8 mouse cellular contexts compared by ENCODE assay signal in the genomic region with DNA sequence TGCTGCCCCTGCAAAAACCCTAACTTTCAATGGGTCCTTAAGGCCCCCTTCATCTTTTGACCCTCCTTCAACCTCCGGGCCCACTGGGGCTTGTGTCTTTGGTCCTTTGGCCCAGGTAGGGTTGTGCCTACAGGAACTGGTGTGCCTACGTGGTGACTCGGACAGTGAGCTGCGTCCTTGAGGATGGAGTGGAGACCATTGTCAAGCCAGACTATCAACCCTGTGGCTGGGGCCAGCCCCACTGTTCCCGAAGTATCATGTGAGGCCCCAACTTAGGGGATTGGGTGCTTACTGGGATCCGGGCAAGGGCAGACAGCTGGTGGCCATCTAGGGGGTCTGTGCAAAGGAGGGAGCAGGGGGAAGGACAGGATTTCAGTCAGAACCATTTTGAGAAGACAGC. TPM values are rescaled to one million over a fixed set of nuclear protein-coding genes. Genes with fewer than 3 reads are reported as not detected.
DNase-seq lines count a peak whose midpoint lies in the region; ATAC-seq lines count a peak whose summit lies in the region.

No protein-coding gene starts in this region.

- H3K4me2 ChIP-seq in kidney, embryonic 16.5 days (replicated peaks; ENCODE audit: low read depth, low read length) = peak overlapping the region; percentile 72
- peak overlapping the region; percentile 89 for H3K4me2 ChIP-seq in embryonic facial prominence, embryonic 11.5 days (ENCODE audit: low read depth, low read length)
- peak overlapping the region; percentile 73 for H3K4me2 ChIP-seq in heart, embryonic 14.5 days (ENCODE audit: low read length)
- peak overlapping the region; percentile 67 for H3K4me2 ChIP-seq in liver, embryonic 13.5 days

- DNase-seq in kidney, adult 11 months = no peak
- DNase-seq in embryonic facial prominence, embryonic 11.5 days (ENCODE audit: low spot score) = no peak
- DNase-seq in liver, embryonic 13.5 days = no peak
- DNase-seq in ovary, postnatal 14 days (ENCODE audit: low spot score) = no peak
- no peak for DNase-seq in ovary, postnatal 36 days (ENCODE audit: low spot score)
- DNase-seq in frontal cortex, adult 2 months (ENCODE audit: extremely low spot score in 1 of 2, low spot score in 1 of 2) = no peak

- H3K4me1 ChIP-seq in kidney, embryonic 16.5 days (ENCODE audit: insufficient read depth, low read length) = peaks cover 51% of the 10 kb centered on the region
- peaks cover 7% of the 10 kb centered on the region for H3K4me1 ChIP-seq in embryonic facial prominence, embryonic 11.5 days (ENCODE audit: control insufficient read depth, insufficient read depth, low read length)
- H3K4me1 ChIP-seq in heart, embryonic 14.5 days (ENCODE audit: control insufficient read depth in 2 of 2, insufficient read depth in 2 of 2, low read length in 2 of 2) = peaks cover 39 to 54% of the 10 kb centered on the region in 2 experiments
- H3K4me1 ChIP-seq in liver, embryonic 13.5 days (replicated peaks) = peaks cover 83% of the 10 kb centered on the region

- 42% methylated on average over 6 of the region's 6 CpGs for WGBS in kidney, embryonic 16.5 days
- 50% methylated on average over 6 of the region's 6 CpGs for WGBS in embryonic facial prominence, embryonic 11.5 days
- WGBS in heart, embryonic 14.5 days = 52% methylated on average over 6 of the region's 6 CpGs
- 28% methylated on average over 6 of the region's 6 CpGs for WGBS in liver, embryonic 13.5 days (ENCODE audit: insufficient replicate concordance)

- peaks cover 28% of the 10 kb centered on the region for H3K36me3 ChIP-seq in kidney, embryonic 16.5 days (ENCODE audit: insufficient read depth, low read length)
- H3K36me3 ChIP-seq in embryonic facial prominence, embryonic 11.5 days (replicated peaks; ENCODE audit: control insufficient read depth, insufficient read depth, low read depth, low read length) = peaks cover 5% of the 10 kb centered on the region
- peaks cover 31% of the 10 kb centered on the region for H3K36me3 ChIP-seq in heart, embryonic 14.5 days (ENCODE audit: control insufficient read depth, insufficient read depth, low read length)
- H3K36me3 ChIP-seq in liver, embryonic 13.5 days = peaks cover 31% of the 10 kb centered on the region

- peak overlapping the region; percentile 90 for H3K27ac ChIP-seq in kidney, embryonic 16.5 days (ENCODE audit: low read length)
- H3K27ac ChIP-seq in embryonic facial prominence, embryonic 11.5 days (replicated peaks; ENCODE audit: low read depth, low read length) = peak overlapping the region; percentile 94
- H3K27ac ChIP-seq in heart, embryonic 14.5 days (replicated peaks in 1 of 2; ENCODE audit: control insufficient read depth in 1 of 2, insufficient read depth in 1 of 2, low read depth in 2 of 2, low read length in 2 of 2) = peak overlapping the region; percentile 94 to 95
- H3K27ac ChIP-seq in liver, embryonic 13.5 days = peak overlapping the region; percentile 83

- H3K4me3 ChIP-seq in kidney, embryonic 16.5 days (ENCODE audit: low read length) = peak overlapping the region; percentile 52
- H3K4me3 ChIP-seq in embryonic facial prominence, embryonic 11.5 days (ENCODE audit: low read depth, low read length) = peak overlapping the region; percentile 60
- H3K4me3 ChIP-seq in heart, embryonic 14.5 days (ENCODE audit: control insufficient read depth in 1 of 2, insufficient read depth in 1 of 2, low read depth in 1 of 2, low read length in 2 of 2) = peak overlapping the region; percentile 54 to 64
- H3K4me3 ChIP-seq in liver, embryonic 13.5 days (replicated peaks) = peak overlapping the region; percentile 59

- peak overlapping the region; percentile 64 for H3K9ac ChIP-seq in kidney, embryonic 16.5 days (replicated peaks; ENCODE audit: low read length)
- peak overlapping the region; percentile 74 for H3K9ac ChIP-seq in embryonic facial prominence, embryonic 11.5 days (replicated peaks; ENCODE audit: low read length)
- H3K9ac ChIP-seq in heart, embryonic 14.5 days (ENCODE audit: low read length) = peak overlapping the region; percentile 83
- H3K9ac ChIP-seq in liver, embryonic 13.5 days = peak overlapping the region; percentile 72

- H3K27me3 ChIP-seq in kidney, embryonic 16.5 days (ENCODE audit: insufficient read depth, low read length) = no peaks in the 10 kb centered on the region
- H3K27me3 ChIP-seq in embryonic facial prominence, embryonic 11.5 days (ENCODE audit: control insufficient read depth, insufficient read depth, low read length) = no peaks in the 10 kb centered on the region
- H3K27me3 ChIP-seq in heart, embryonic 14.5 days (ENCODE audit: control insufficient read depth, insufficient read depth, low read length) = no peaks in the 10 kb centered on the region
- no peaks in the 10 kb centered on the region for H3K27me3 ChIP-seq in liver, embryonic 13.5 days

- no peak for ATAC-seq in kidney, embryonic 16.5 days (ENCODE audit: low FRiP score, low TSS enrichment)
- no peak for ATAC-seq in embryonic facial prominence, embryonic 11.5 days (replicated peaks; ENCODE audit: insufficient number of reproducible peaks, low FRiP score, low TSS enrichment, low read depth)
- ATAC-seq in heart, embryonic 14.5 days (ENCODE audit: insufficient number of reproducible peaks, insufficient read depth, low FRiP score, low read depth) = no peak
- ATAC-seq in liver, embryonic 13.5 days (ENCODE audit: low read depth) = no peak

- no peaks in the 10 kb centered on the region for H3K9me3 ChIP-seq in kidney, embryonic 16.5 days (ENCODE audit: low read length)
- H3K9me3 ChIP-seq in embryonic facial prominence, embryonic 11.5 days (replicated peaks; ENCODE audit: control insufficient read depth, low read length) = no peaks in the 10 kb centered on the region
- no peaks in the 10 kb centered on the region for H3K9me3 ChIP-seq in heart, embryonic 14.5 days (ENCODE audit: control insufficient read depth, low read length)
- H3K9me3 ChIP-seq in liver, embryonic 13.5 days (replicated peaks) = no peaks in the 10 kb centered on the region

RNA-seq across cellular contexts. Expression of gene Emilin1, which starts 1.6 kb away (rescaled TPM):
- polyA plus RNA-seq in kidney, embryonic 16.5 days (2015; fragmentation: Nextera tagmentation; extraction: Ambion mirVana) = 335 and 366 TPM in 2 replicates
- 79.7 and 95.4 TPM in 2 replicates for polyA plus RNA-seq in embryonic facial prominence, embryonic 11.5 days (2014; fragmentation: Nextera tagmentation; extraction: Ambion mirVana)
- 91.8 and 108 TPM in 2 replicates for polyA plus RNA-seq in heart, embryonic 14.5 days (2014; fragmentation: Nextera tagmentation; extraction: Ambion mirVana)
- polyA plus RNA-seq in liver, embryonic 13.5 days (2015; fragmentation: Nextera tagmentation; extraction: Ambion mirVana) = 41.6 and 42.7 TPM in 2 replicates
- 4.2 and 4.7 TPM in 2 replicates for polyA plus RNA-seq in frontal cortex, adult 2 months (2012; rRNA removed)

RNA-seq across cellular contexts. Expression of gene Khk, which starts 6.4 kb away (rescaled TPM):
- 38.8 and 41.4 TPM in 2 replicates for polyA plus RNA-seq in kidney, embryonic 16.5 days (2015; fragmentation: Nextera tagmentation; extraction: Ambion mirVana)
- polyA plus RNA-seq in embryonic facial prominence, embryonic 11.5 days (2014; fragmentation: Nextera tagmentation; extraction: Ambion mirVana) = 9.2 and 9.9 TPM in 2 replicates
- polyA plus RNA-seq in heart, embryonic 14.5 days (2014; fragmentation: Nextera tagmentation; extraction: Ambion mirVana) = 9.7 and 12.1 TPM in 2 replicates
- 33.9 and 37.6 TPM in 2 replicates for polyA plus RNA-seq in liver, embryonic 13.5 days (2015; fragmentation: Nextera tagmentation; extraction: Ambion mirVana)
- 28.4 and 30.6 TPM in 2 replicates for polyA plus RNA-seq in frontal cortex, adult 2 months (2012; rRNA removed)

RNA-seq across cellular contexts. Expression of gene Ost4, which starts 7.3 kb away (rescaled TPM):
- 457 and 467 TPM in 2 replicates for polyA plus RNA-seq in kidney, embryonic 16.5 days (2015; fragmentation: Nextera tagmentation; extraction: Ambion mirVana)
- 347 and 379 TPM in 2 replicates for polyA plus RNA-seq in embryonic facial prominence, embryonic 11.5 days (2014; fragmentation: Nextera tagmentation; extraction: Ambion mirVana)
- polyA plus RNA-seq in heart, embryonic 14.5 days (2014; fragmentation: Nextera tagmentation; extraction: Ambion mirVana) = 437 and 480 TPM in 2 replicates
- polyA plus RNA-seq in liver, embryonic 13.5 days (2015; fragmentation: Nextera tagmentation; extraction: Ambion mirVana) = 342 and 377 TPM in 2 replicates
- polyA plus RNA-seq in frontal cortex, adult 2 months (2012; rRNA removed) = 158 and 207 TPM in 2 replicates

RNA-seq across cellular contexts. Expression of gene Agbl5, which starts 26.4 kb away (rescaled TPM):
- polyA plus RNA-seq in kidney, embryonic 16.5 days (2015; fragmentation: Nextera tagmentation; extraction: Ambion mirVana) = 23.9 and 27.1 TPM in 2 replicates
- polyA plus RNA-seq in embryonic facial prominence, embryonic 11.5 days (2014; fragmentation: Nextera tagmentation; extraction: Ambion mirVana) = 31.5 and 33.0 TPM in 2 replicates
- polyA plus RNA-seq in heart, embryonic 14.5 days (2014; fragmentation: Nextera tagmentation; extraction: Ambion mirVana) = 10.5 and 10.8 TPM in 2 replicates
- 4.3 and 5.3 TPM in 2 replicates for polyA plus RNA-seq in liver, embryonic 13.5 days (2015; fragmentation: Nextera tagmentation; extraction: Ambion mirVana)
- polyA plus RNA-seq in frontal cortex, adult 2 months (2012; rRNA removed) = 24.2 and 25.4 TPM in 2 replicates

RNA-seq across cellular contexts. Expression of gene Cgref1, which starts 30.5 kb away (rescaled TPM):
- 17.9 and 20.3 TPM in 2 replicates for polyA plus RNA-seq in kidney, embryonic 16.5 days (2015; fragmentation: Nextera tagmentation; extraction: Ambion mirVana)
- 3.7 and 4.4 TPM in 2 replicates for polyA plus RNA-seq in embryonic facial prominence, embryonic 11.5 days (2014; fragmentation: Nextera tagmentation; extraction: Ambion mirVana)
- 2.0 and 3.8 TPM in 2 replicates for polyA plus RNA-seq in heart, embryonic 14.5 days (2014; fragmentation: Nextera tagmentation; extraction: Ambion mirVana)
- polyA plus RNA-seq in liver, embryonic 13.5 days (2015; fragmentation: Nextera tagmentation; extraction: Ambion mirVana) = 5.4 and 5.6 TPM in 2 replicates
- 25.6 and 39.1 TPM in 2 replicates for polyA plus RNA-seq in frontal cortex, adult 2 months (2012; rRNA removed)
